Mouse (Mus musculus): Measurements from ENCODE around the gene Mocs2.

DNA sequence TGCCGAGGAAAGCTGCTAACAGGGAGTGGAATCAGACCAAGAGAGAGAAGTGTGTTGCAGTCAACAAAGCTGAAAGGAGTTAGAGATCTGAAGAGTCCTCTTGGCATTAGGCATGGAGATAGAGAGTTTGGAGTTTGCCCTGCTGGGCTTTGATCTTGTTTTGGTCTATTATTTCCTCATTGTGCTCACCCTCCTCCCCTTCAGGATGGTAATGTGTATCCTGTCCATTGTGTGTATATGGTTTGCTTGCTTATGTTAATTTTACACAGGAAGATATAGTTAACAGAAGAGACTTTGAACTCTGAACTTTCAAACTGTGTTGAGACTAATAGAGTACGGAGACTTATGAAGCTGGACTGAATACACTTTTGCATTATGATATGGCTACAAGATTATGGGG, 15.1 kb upstream of the Mocs2 start:
- TF ChIP-seq POLR2A (IDR thresholded peaks at IDR 0.05; ENCODE audit: borderline replicate concordance, extremely low read depth, insufficient read depth, insufficient read length, poor library complexity, severe bottlenecking) (no peak), CTCF (IDR thresholded peaks at IDR 0.05; ENCODE audit: borderline replicate concordance, extremely low read depth, insufficient read depth, insufficient read length) (no peak)

All from brain, embryonic 14.5 days (tissue).